Mouse (Mus musculus): Measurements from ENCODE around the gene Xpnpep3.

GRCm38 (mm10) chr15:81392997-81393396, 6.9 kb upstream of the Xpnpep3 start:
- TF ChIP-seq CTCF (IDR thresholded peaks at IDR 0.05; ENCODE audit: low read depth) (no peak), EP300 (optimal IDR thresholded peaks at IDR 0.05) (no peak)
